Mouse (Mus musculus): ENCODE measurements at regions not wholly inside any gene's neighbourhood (a gene's known extent, or its start where the extent isn't known, plus 50 kb on each side); places are given as distances from the start of the nearest gene placed in this dataset.
A peak's percentile ranks its signal among the peaks of the same experiment; 100 is the strongest.

- DNase-seq (ENCODE audit: low spot score): no peak
Measured at GRCm38 (mm10) chr7:73637101-73637809, 95.6 kb upstream of the Chd2 start.

- no peak for DNase-seq (ENCODE audit: low spot score)
Measured at GRCm38 (mm10) chr7:73635422-73635821, 93.8 kb upstream of the Chd2 start.

GRCm38 (mm10) chr7:73630790-73631189, 89.2 kb upstream of the Chd2 start:
- DNase-seq (ENCODE audit: low spot score): no peak

- DNase-seq (ENCODE audit: low spot score): no peak
Measured at GRCm38 (mm10) chr7:73629182-73629581, 87.6 kb upstream of the Chd2 start.

- DNase-seq (ENCODE audit: low spot score): no peak
Measured at GRCm38 (mm10) chr7:73628071-73628470, 86.4 kb upstream of the Chd2 start.

- DNase-seq (ENCODE audit: low spot score): no peak
Measured at GRCm38 (mm10) chr7:73626291-73626690, 84.7 kb upstream of the Chd2 start.

- DNase-seq (ENCODE audit: low spot score): no peak
Measured at GRCm38 (mm10) chr7:73625651-73626050, 84.0 kb upstream of the Chd2 start.

- no peak for DNase-seq (ENCODE audit: low spot score)
Measured at GRCm38 (mm10) chr7:73624992-73625391, 83.4 kb upstream of the Chd2 start.

GRCm38 (mm10) chr7:73624093-73624600, 82.5 kb upstream of the Chd2 start:
- DNase-seq (ENCODE audit: low spot score): no peak

- DNase-seq (ENCODE audit: low spot score): no peak
Measured at GRCm38 (mm10) chr7:73622468-73622867, 80.8 kb upstream of the Chd2 start.

- DNase-seq (ENCODE audit: low spot score): no peak
Measured at GRCm38 (mm10) chr7:73620341-73620740, 78.7 kb upstream of the Chd2 start.

GRCm38 (mm10) chr7:73618758-73619416, 77.3 kb upstream of the Chd2 start:
- DNase-seq (ENCODE audit: low spot score): no peak

GRCm38 (mm10) chr7:73617910-73618757, 76.5 kb upstream of the Chd2 start:
- peak; percentile 96 for DNase-seq (ENCODE audit: low spot score)

- no peak for DNase-seq (ENCODE audit: low spot score)
Measured at GRCm38 (mm10) chr7:73616971-73617906, 75.6 kb upstream of the Chd2 start.

GRCm38 (mm10) chr7:73616015-73616414, 74.4 kb upstream of the Chd2 start:
- DNase-seq (ENCODE audit: low spot score): no peak

GRCm38 (mm10) chr7:73614840-73615555, 73.4 kb upstream of the Chd2 start:
- DNase-seq (ENCODE audit: low spot score): no peak

- no peak for DNase-seq (ENCODE audit: low spot score)
Measured at GRCm38 (mm10) chr7:73614341-73614740, 72.7 kb upstream of the Chd2 start.

GRCm38 (mm10) chr7:73612752-73613092, 71.1 kb upstream of the Chd2 start:
- DNase-seq (ENCODE audit: low spot score): no peak

- no peak for DNase-seq (ENCODE audit: low spot score)
Measured at GRCm38 (mm10) chr7:73611866-73612751, 70.5 kb upstream of the Chd2 start.

- no peak for DNase-seq (ENCODE audit: low spot score)
Measured at GRCm38 (mm10) chr7:73608804-73609275, 67.2 kb upstream of the Chd2 start.
